Mouse (Mus musculus): ENCODE data around the gene Cd55b.
A peak's percentile ranks its signal among the peaks of the same experiment; 100 is the strongest.
"Not testable (repeated sequence)": the region's sequence is repeated elsewhere in the genome, so short reads cannot be mapped to it uniquely, and the experiment has no call there.

- not testable (repeated sequence) for TF ChIP-seq POLR2A (IDR thresholded peaks at IDR 0.05; ENCODE audit: control insufficient read depth in 1 of 2, insufficient read depth in 1 of 2, low read depth in 1 of 2, low read length in 2 of 2, poor library complexity in 1 of 2); POLR2AphosphoS5 (IDR thresholded peaks at IDR 0.05; ENCODE audit: borderline replicate concordance, low read depth, low read length); USF2 (IDR thresholded peaks at IDR 0.05; ENCODE audit: borderline replicate concordance in 1 of 2, insufficient read depth in 1 of 2, low read depth in 1 of 2, low read length in 2 of 2); USF1 (IDR thresholded peaks at IDR 0.05; ENCODE audit: low read depth, low read length); UBTF (IDR thresholded peaks at IDR 0.05; ENCODE audit: borderline replicate concordance, insufficient read depth, low read depth, low read length); MYB (IDR thresholded peaks at IDR 0.05; ENCODE audit: low read depth, low read length); TAL1 (IDR thresholded peaks at IDR 0.05; ENCODE audit: low read length); NRF1 (IDR thresholded peaks at IDR 0.05; ENCODE audit: insufficient read depth, low read depth, low read length, poor library complexity, severe bottlenecking)
- TF ChIP-seq GATA1 (IDR thresholded peaks at IDR 0.05; ENCODE audit: low read depth, low read length) = 0 out of 2 replicates have a peak, but pooled peaks have one; percentile 8
- TF ChIP-seq CTCF (IDR thresholded peaks at IDR 0.05 in 2 of 3, conservative IDR thresholded peaks at IDR 0.05 in 1 of 3; ENCODE audit: control insufficient read depth in 1 of 3, insufficient read depth in 1 of 3, low read depth in 2 of 3, low read length in 3 of 3, poor library complexity in 1 of 3, severe bottlenecking in 1 of 3) = peak in 1 of 3 experiments; percentile 31; a peak in 2 of 6 replicates
These were observed 25.7 kb downstream of the Cd55b start for GRCm38 (mm10) chr1:130397109-130397508.

All from MEL (cell line).